ENCODE assay signal across 9 mouse cellular contexts in genomic region chr11:7055455-7056017, GRCm38 (mm10). TPM values are rescaled to one million over a fixed set of nuclear protein-coding genes. Genes with fewer than 3 reads are reported as not detected.
DNase-seq lines count a peak whose midpoint lies in the region; ATAC-seq and TF ChIP-seq lines count a peak whose summit lies in the region.
"Had no signal": no experiment of that assay in that cellular context is flagged by ENCODE, and none has a peak within 500 bp of the region (broad histone marks: within the 10 kb centered on the region; RNA-seq: fewer than 3 reads in every experiment).

No protein-coding gene starts in this region.

- no peak overlapping the region for H3K4me3 ChIP-seq in hindbrain, embryonic 16.5 days (ENCODE audit: low read length)
- no peak overlapping the region for H3K4me3 ChIP-seq in midbrain, embryonic 15.5 days
- no peak overlapping the region for H3K4me3 ChIP-seq in liver, postnatal 0 days (ENCODE audit: low read depth, low read length)

- TF ChIP-seq CTCF in liver, postnatal 0 days (IDR thresholded peaks at IDR 0.05; ENCODE audit: low read depth), result no peak

- H3K36me3 ChIP-seq in hindbrain, embryonic 16.5 days (ENCODE audit: control insufficient read depth, insufficient read depth, low read length), result no peaks in the 10 kb centered on the region
- H3K36me3 ChIP-seq in midbrain, embryonic 15.5 days (replicated peaks), result no peaks in the 10 kb centered on the region
- H3K36me3 ChIP-seq in liver, postnatal 0 days (replicated peaks; ENCODE audit: insufficient read depth, low read length), result no peaks in the 10 kb centered on the region

- H3K27me3 ChIP-seq in hindbrain, embryonic 16.5 days (replicated peaks; ENCODE audit: control insufficient read depth, insufficient read depth, low read length), result no peaks in the 10 kb centered on the region; the same call in 1 of the 2 replicates
- H3K27me3 ChIP-seq in midbrain, embryonic 15.5 days (replicated peaks), result 0 out of 2 replicates have a peak, but pooled peaks cover 2% of the 10 kb centered on the region
- H3K27me3 ChIP-seq in liver, postnatal 0 days (ENCODE audit: insufficient read depth, low read length), result peaks cover 22% of the 10 kb centered on the region

- no peak for TF ChIP-seq EP300 in liver, postnatal 0 days (IDR thresholded peaks at IDR 0.05; ENCODE audit: low read depth)

- peak; percentile 94 for ATAC-seq in cerebellum, adult (ENCODE audit: insufficient number of reproducible peaks, low FRiP score, low TSS enrichment)
- peak; percentile 91 for ATAC-seq in hindbrain, embryonic 16.5 days
- ATAC-seq in midbrain, embryonic 15.5 days (replicated peaks), result peak; percentile 84
- ATAC-seq in liver, postnatal 0 days, result no peak

- peak overlapping the region; percentile 45; the same call in 1 of the 2 replicates for H3K9ac ChIP-seq in hindbrain, embryonic 16.5 days (ENCODE audit: low read depth, low read length)
- no peak overlapping the region; the same call in 1 of the 2 replicates for H3K9ac ChIP-seq in midbrain, embryonic 15.5 days
- H3K9ac ChIP-seq in liver, postnatal 0 days (replicated peaks), result no peak overlapping the region
- H3K9ac ChIP-seq: liver, embryonic 14.5 days had no signal

- peak overlapping the region; percentile 23 for H3K4me2 ChIP-seq in hindbrain, embryonic 16.5 days (ENCODE audit: low read length)
- H3K4me2 ChIP-seq in midbrain, embryonic 15.5 days, result peak overlapping the region; percentile 31
- H3K4me2 ChIP-seq in liver, postnatal 0 days (ENCODE audit: low read depth, low read length), result no peak overlapping the region

- H3K9me3 ChIP-seq in hindbrain, embryonic 16.5 days (ENCODE audit: control insufficient read depth, low read length), result no peaks in the 10 kb centered on the region
- no peaks in the 10 kb centered on the region for H3K9me3 ChIP-seq in midbrain, embryonic 15.5 days
- H3K9me3 ChIP-seq in liver, postnatal 0 days (ENCODE audit: low read length), result no peaks in the 10 kb centered on the region

- H3K4me1 ChIP-seq in hindbrain, embryonic 16.5 days (ENCODE audit: control insufficient read depth, insufficient read depth, low read depth, low read length), result peaks cover 13% of the 10 kb centered on the region
- H3K4me1 ChIP-seq in midbrain, embryonic 15.5 days, result peaks cover 21% of the 10 kb centered on the region
- no peaks in the 10 kb centered on the region for H3K4me1 ChIP-seq in liver, postnatal 0 days (ENCODE audit: insufficient read depth)

- DNase-seq in adrenal gland, postnatal 25 days, result peak; percentile 22
- no peak for DNase-seq in adrenal gland, postnatal 36 days
- peak; percentile 47 to 79 for DNase-seq in frontal cortex, postnatal 10 days (ENCODE audit: low spot score in 2 of 2)
- DNase-seq in liver, postnatal 0 days, result no peak
- DNase-seq in B cell, adult 2 months, result no peak

- WGBS in hindbrain, embryonic 16.5 days, result 14% methylated on average over 14 of the region's 14 CpGs
- 16% methylated on average over 14 of the region's 14 CpGs for WGBS in midbrain, embryonic 15.5 days
- WGBS in liver, postnatal 0 days (ENCODE audit: insufficient replicate concordance), result 24% methylated on average over 14 of the region's 14 CpGs

- peak overlapping the region; percentile 55; the same call in 1 of the 2 replicates for H3K27ac ChIP-seq in hindbrain, embryonic 16.5 days (ENCODE audit: low read depth, low read length)
- H3K27ac ChIP-seq in midbrain, embryonic 15.5 days, result peak overlapping the region; percentile 78
- H3K27ac ChIP-seq in liver, postnatal 0 days (ENCODE audit: low read depth), result no peak overlapping the region
- H3K27ac ChIP-seq: liver, embryonic 14.5 days had no signal

RNA-seq across cellular contexts. Expression of gene Adcy1, which starts 7.8 kb away (rescaled TPM):
- 3.0 and 4.2 TPM in 2 replicates for total RNA-seq in adrenal gland, postnatal 25 days (2021)
- 1 to 10 TPM; 2.3 to 2.5 TPM for total RNA-seq in adrenal gland, postnatal 36 days (2021)
- polyA plus RNA-seq in hindbrain, embryonic 16.5 days (2015; fragmentation: Nextera tagmentation; extraction: Ambion mirVana), result 13.1 and 15.2 TPM in 2 replicates
- polyA plus RNA-seq in midbrain, embryonic 15.5 days (2015; fragmentation: Nextera tagmentation; extraction: Ambion mirVana), result 8.1 and 8.4 TPM in 2 replicates
- 0.30 and 0.54 TPM in 2 replicates for polyA plus RNA-seq in liver, postnatal 0 days (2015; fragmentation: Nextera tagmentation; extraction: Ambion mirVana)

Comparison
In these comparisons a context has a peak if more than half of its experiments do, and no peak if none do; other contexts are left out.
1. DNase-seq: peak in adrenal gland, postnatal 25 days (single experiment) and frontal cortex, postnatal 10 days (2 of 2); none in adrenal gland, postnatal 36 days (0 of 2), liver, postnatal 0 days (single experiment) and B cell, adult 2 months (0 of 2).